Mouse (Mus musculus): Measurements from ENCODE around the gene Nmt1. TPM values are rescaled to one million over a fixed set of nuclear protein-coding genes. Genes with fewer than 3 reads are reported as not detected.

Nmt1 gene
- polyA plus RNA-seq, 1 experiment from 2014 or later = 31.2 TPM

GRCm38 (mm10) chr11:103095801-103096200, 67.8 kb downstream of the Nmt1 start:
- no peaks in the 10 kb centered on the region for H3K36me3 ChIP-seq

GRCm38 (mm10) chr11:103096979-103097894, 69.2 kb downstream of the Nmt1 start:
- Histone ChIP-seq H3K4me2 (no peak overlapping the region), H3K9me3 (no peaks in the 10 kb centered on the region), H3K4me1 (replicated peaks) (peaks cover 25% of the 10 kb centered on the region), H3K9ac (no peak overlapping the region), H3K4me3 (no peak overlapping the region), H3K27ac (replicated peaks) (no peak overlapping the region), H3K27me3 (peaks cover 71% of the 10 kb centered on the region), H3K36me3 (no peaks in the 10 kb centered on the region)
- 32% methylated on average over 22 of the region's 22 CpGs for WGBS
- no peak for ATAC-seq (ENCODE audit: low read depth)

More at GRCm38 (mm10) chr11:103095801-103096200, 67.8 kb downstream of the Nmt1 start:
- H3K9ac ChIP-seq = no peak overlapping the region
- ATAC-seq (ENCODE audit: low read depth) = no peak
- WGBS = 83% methylated on average over 6 of the region's 6 CpGs
- H3K9me3 ChIP-seq = no peaks in the 10 kb centered on the region
- no peak overlapping the region for H3K4me3 ChIP-seq
- H3K4me2 ChIP-seq = no peak overlapping the region
- H3K27ac ChIP-seq (replicated peaks) = no peak overlapping the region
- H3K27me3 ChIP-seq = peaks cover 56% of the 10 kb centered on the region
- peaks cover 11% of the 10 kb centered on the region; the same call in 1 of the 2 replicates for H3K4me1 ChIP-seq (replicated peaks)

GRCm38 (mm10) chr11:103098531-103099190, 70.7 kb downstream of the Nmt1 start:
- ATAC-seq (ENCODE audit: low read depth) = no peak
- Histone ChIP-seq H3K27me3 (peaks cover 75% of the 10 kb centered on the region), H3K36me3 (no peaks in the 10 kb centered on the region), H3K9me3 (no peaks in the 10 kb centered on the region), H3K27ac (replicated peaks) (no peak overlapping the region), H3K4me2 (no peak overlapping the region), H3K9ac (no peak overlapping the region), H3K4me3 (no peak overlapping the region), H3K4me1 (replicated peaks) (peaks cover 35% of the 10 kb centered on the region)
- WGBS = 65% methylated on average over 11 of the region's 11 CpGs

- Histone ChIP-seq H3K27ac (replicated peaks) (no peak overlapping the region), H3K27me3 (peaks cover 79% of the 10 kb centered on the region), H3K4me2 (no peak overlapping the region), H3K4me3 (no peak overlapping the region), H3K4me1 (replicated peaks) (peaks cover 35% of the 10 kb centered on the region), H3K9me3 (no peaks in the 10 kb centered on the region), H3K36me3 (no peaks in the 10 kb centered on the region), H3K9ac (no peak overlapping the region)
- 56% methylated on average over 12 of the region's 12 CpGs for WGBS
- no peak for ATAC-seq (ENCODE audit: low read depth)
Measured at GRCm38 (mm10) chr11:103099352-103099940, 71.5 kb downstream of the Nmt1 start.

- Histone ChIP-seq H3K27ac (replicated peaks) (no peak overlapping the region), H3K9me3 (no peaks in the 10 kb centered on the region), H3K9ac (no peak overlapping the region), H3K27me3 (peaks cover 79% of the 10 kb centered on the region), H3K36me3 (no peaks in the 10 kb centered on the region), H3K4me2 (no peak overlapping the region), H3K4me1 (replicated peaks) (peaks cover 35% of the 10 kb centered on the region), H3K4me3 (no peak overlapping the region)
- ATAC-seq (ENCODE audit: low read depth) = no peak
- WGBS = 74% methylated on average over 8 of the region's 8 CpGs
Measured at GRCm38 (mm10) chr11:103100361-103100760, 72.4 kb downstream of the Nmt1 start.

- H3K4me2 ChIP-seq = peak within 1 kb of the TSS; percentile 79
- peak within 1 kb of the TSS; percentile 69 for H3K9ac ChIP-seq
- peaks cover 68% of the 10 kb centered on the region for H3K27me3 ChIP-seq
- peak within 1 kb of the TSS; percentile 42 for H3K4me3 ChIP-seq
- H3K4me1 ChIP-seq (replicated peaks) = peaks cover 35% of the 10 kb centered on the region
- peak; percentile 48; the same call in 1 of the 2 replicates for ATAC-seq (ENCODE audit: low read depth)
- no peaks in the 10 kb centered on the region for H3K36me3 ChIP-seq
- no peak within 1 kb of the TSS for H3K27ac ChIP-seq (replicated peaks)
- under 1% methylated on average over 34 of the region's 34 CpGs for WGBS
- H3K9me3 ChIP-seq = no peaks in the 10 kb centered on the region
Measured at GRCm38 (mm10) chr11:103101481-103101865, 73.5 kb downstream of the Nmt1 start, which contains the start of the genes Plcd3 and Acbd4. Gene Plcd3 (minus strand): TSS chr11:103101658. Gene Acbd4 (plus strand): TSS chr11:103101682.

GRCm38 (mm10) chr11:103101866-103102501, 74.0 kb downstream of the Nmt1 start:
- no peaks in the 10 kb centered on the region for H3K36me3 ChIP-seq
- no peaks in the 10 kb centered on the region for H3K9me3 ChIP-seq
- H3K4me2 ChIP-seq = peak overlapping the region; percentile 79
- 3% methylated on average over 30 of the region's 30 CpGs for WGBS
- H3K9ac ChIP-seq = peak overlapping the region; percentile 69
- H3K27me3 ChIP-seq = peaks cover 63% of the 10 kb centered on the region
- peak; percentile 57 for ATAC-seq (ENCODE audit: low read depth)
- H3K4me3 ChIP-seq = peak overlapping the region; percentile 42
- H3K27ac ChIP-seq (replicated peaks) = no peak overlapping the region
- peaks cover 35% of the 10 kb centered on the region for H3K4me1 ChIP-seq (replicated peaks)

- peak; percentile 71 for ATAC-seq (ENCODE audit: low read depth)
- H3K4me1 ChIP-seq (replicated peaks) = peaks cover 35% of the 10 kb centered on the region
- no peaks in the 10 kb centered on the region for H3K9me3 ChIP-seq
- peaks cover 54% of the 10 kb centered on the region for H3K27me3 ChIP-seq
- H3K4me2 ChIP-seq = peak overlapping the region; percentile 79
- no peaks in the 10 kb centered on the region for H3K36me3 ChIP-seq
- H3K9ac ChIP-seq = peak overlapping the region; percentile 61
- 1% methylated on average over 35 of the region's 35 CpGs for WGBS
- H3K4me3 ChIP-seq = peak overlapping the region; percentile 42
- no peak overlapping the region for H3K27ac ChIP-seq (replicated peaks)
Measured at GRCm38 (mm10) chr11:103102725-103103349, 74.8 kb downstream of the Nmt1 start.

GRCm38 (mm10) chr11:103103621-103104020, 75.6 kb downstream of the Nmt1 start:
- no peaks in the 10 kb centered on the region for H3K36me3 ChIP-seq
- 53% methylated on average over 8 of the region's 8 CpGs for WGBS
- no peaks in the 10 kb centered on the region for H3K9me3 ChIP-seq
- no peak overlapping the region for H3K9ac ChIP-seq
- peaks cover 32% of the 10 kb centered on the region for H3K4me1 ChIP-seq (replicated peaks)
- peaks cover 48% of the 10 kb centered on the region for H3K27me3 ChIP-seq
- no peak for ATAC-seq (ENCODE audit: low read depth)
- no peak overlapping the region for H3K27ac ChIP-seq (replicated peaks)
- peak overlapping the region; percentile 79 for H3K4me2 ChIP-seq
- H3K4me3 ChIP-seq = peak overlapping the region; percentile 42; the same call in 1 of the 2 replicates

GRCm38 (mm10) chr11:103104469-103104868, 76.5 kb downstream of the Nmt1 start:
- Histone ChIP-seq H3K27ac (replicated peaks) (no peak overlapping the region), H3K9me3 (no peaks in the 10 kb centered on the region), H3K4me1 (replicated peaks) (peaks cover 25% of the 10 kb centered on the region), H3K4me2 (no peak overlapping the region), H3K27me3 (peaks cover 40% of the 10 kb centered on the region), H3K9ac (no peak overlapping the region), H3K4me3 (no peak overlapping the region), H3K36me3 (no peaks in the 10 kb centered on the region)
- ATAC-seq (ENCODE audit: low read depth) = no peak
- 78% methylated on average over 7 of the region's 7 CpGs for WGBS

GRCm38 (mm10) chr11:103105180-103105725, 77.3 kb downstream of the Nmt1 start:
- Histone ChIP-seq H3K9ac (no peak overlapping the region), H3K27ac (replicated peaks) (no peak overlapping the region), H3K9me3 (no peaks in the 10 kb centered on the region), H3K27me3 (peaks cover 36% of the 10 kb centered on the region), H3K4me3 (no peak overlapping the region), H3K4me2 (no peak overlapping the region), H3K36me3 (no peaks in the 10 kb centered on the region), H3K4me1 (replicated peaks) (peaks cover 25% of the 10 kb centered on the region)
- 58% methylated on average over 14 of the region's 14 CpGs for WGBS
- no peak for ATAC-seq (ENCODE audit: low read depth)
